Mouse (Mus musculus) fat pad, adult 2 months (tissue): ENCODE measurements at regions not wholly inside any gene's neighbourhood (a gene's known extent, or its start where the extent isn't known, plus 50 kb on each side); places are given as distances from the start of the nearest gene placed in this dataset.
A peak's percentile ranks its signal among the peaks of the same experiment; 100 is the strongest.

Experiments used
- DNase-seq: peaks from one replicate; pipeline ENCODE4 v3.0.0-alpha.2; 2011; ENCODE audit warnings: low read depth, low spot score; ENCODE audit errors: extremely low read depth

DNA sequence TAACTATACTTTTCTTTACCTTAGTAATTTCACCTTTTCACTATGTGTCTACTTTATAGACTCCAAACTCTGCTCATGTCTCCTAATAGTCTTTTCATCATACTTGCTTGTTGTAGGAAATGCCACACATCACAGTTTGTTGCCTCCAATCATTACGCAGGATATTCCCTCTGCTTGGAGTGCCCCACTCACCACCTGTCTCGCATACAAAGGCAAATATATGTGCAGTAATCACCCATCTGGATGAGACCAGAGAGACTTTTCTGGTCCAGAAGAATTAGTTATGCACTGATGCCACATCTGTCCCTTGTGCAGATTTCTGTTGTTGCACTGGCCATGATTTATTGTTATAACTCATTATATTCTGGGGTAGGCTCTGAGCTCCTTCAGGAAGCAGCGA is 293.9 kb upstream of the Alcam start:
- no peak for DNase-seq

GRCm38 (mm10) chr16:52746186-52746585 is 292.3 kb upstream of the Alcam start:
- no peak for DNase-seq

- no peak for DNase-seq
These were observed 290.8 kb upstream of the Alcam start for GRCm38 (mm10) chr16:52744720-52745119.

DNA sequence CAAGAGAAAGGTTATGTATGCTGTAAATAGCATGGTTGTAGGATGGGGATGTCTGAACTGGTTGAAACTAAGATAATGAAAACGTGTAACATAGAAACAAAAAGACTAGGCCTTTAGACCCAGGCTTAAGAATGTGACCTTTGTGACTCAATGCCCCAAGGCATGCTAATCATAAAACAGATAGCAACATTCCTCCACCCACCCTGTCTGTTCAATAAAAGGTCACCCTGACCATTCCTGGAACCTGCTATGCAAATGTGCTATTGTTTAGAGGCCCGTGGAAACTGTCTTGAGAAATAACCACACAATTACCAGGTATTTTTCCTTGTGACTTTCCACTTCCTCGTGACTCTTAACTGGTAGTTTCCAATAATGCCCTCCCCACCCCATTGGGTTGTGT is 288.3 kb upstream of the Alcam start:
- no peak for DNase-seq

DNA sequence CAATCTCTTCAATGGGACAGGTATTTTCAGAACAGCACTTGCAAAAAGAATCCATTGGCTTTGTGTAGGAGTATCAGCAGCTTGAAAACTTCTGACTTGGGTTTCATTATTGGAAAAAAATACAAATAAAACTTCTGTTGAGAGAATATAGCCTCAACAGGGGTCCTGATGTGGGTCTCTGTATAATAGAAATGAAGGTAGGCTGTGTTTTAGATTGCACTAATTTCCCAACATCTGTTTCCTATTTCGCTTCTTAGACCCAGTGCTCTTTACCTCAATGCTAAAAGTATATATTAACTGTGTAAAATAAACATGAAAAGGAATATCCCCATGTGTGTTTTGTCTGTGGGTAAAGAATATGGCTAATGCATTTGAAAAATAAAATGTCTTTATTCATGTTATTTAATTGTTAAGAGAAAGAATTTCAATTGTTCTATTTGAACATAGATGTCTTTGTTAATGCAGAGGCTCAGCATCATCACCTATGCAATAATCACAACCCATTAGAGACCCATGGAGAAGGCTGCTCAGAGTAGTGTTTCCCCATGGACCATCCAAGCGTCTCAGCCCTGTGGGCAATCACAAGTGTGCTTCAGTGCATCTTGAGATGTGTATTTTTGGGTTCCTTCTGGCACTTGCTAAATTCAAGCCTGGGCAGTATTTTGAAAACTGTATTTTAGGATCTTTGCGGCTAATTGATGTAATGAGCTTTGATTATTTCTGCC is 272.4 kb upstream of the Alcam start:
- DNase-seq: no peak

DNA sequence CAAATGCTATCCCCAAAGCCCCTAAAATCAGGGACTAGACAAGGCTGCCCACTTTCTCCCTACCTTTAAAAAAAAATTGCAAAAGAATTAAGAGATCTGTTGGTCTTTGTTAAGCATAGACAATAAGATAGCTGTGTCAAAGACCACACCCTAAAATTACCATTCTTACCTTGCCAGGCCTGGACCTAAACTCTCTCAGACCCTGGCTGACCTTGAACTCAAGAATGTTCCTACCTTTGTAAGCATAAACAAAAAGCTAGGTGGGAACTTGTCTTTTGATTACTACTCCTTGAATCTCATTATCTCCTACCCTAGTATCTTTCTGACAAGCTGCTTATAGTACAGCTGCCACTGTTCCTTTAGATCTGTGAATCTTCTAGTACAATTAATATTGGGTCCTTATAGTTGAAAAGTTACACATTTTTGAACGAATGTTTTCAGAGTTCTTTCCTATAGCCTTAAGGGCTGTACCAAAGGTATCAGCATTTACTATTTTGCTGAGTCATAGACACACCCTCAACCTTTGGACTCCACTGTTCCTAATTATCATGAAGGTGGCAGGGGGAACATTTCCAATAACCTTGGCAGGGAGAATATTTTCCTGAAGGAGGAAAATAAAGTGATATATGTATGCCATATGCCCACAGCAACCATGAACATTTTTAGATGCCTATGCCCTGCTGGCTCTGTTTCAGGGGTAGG is 264.5 kb upstream of the Alcam start:
- DNase-seq: no peak

DNA sequence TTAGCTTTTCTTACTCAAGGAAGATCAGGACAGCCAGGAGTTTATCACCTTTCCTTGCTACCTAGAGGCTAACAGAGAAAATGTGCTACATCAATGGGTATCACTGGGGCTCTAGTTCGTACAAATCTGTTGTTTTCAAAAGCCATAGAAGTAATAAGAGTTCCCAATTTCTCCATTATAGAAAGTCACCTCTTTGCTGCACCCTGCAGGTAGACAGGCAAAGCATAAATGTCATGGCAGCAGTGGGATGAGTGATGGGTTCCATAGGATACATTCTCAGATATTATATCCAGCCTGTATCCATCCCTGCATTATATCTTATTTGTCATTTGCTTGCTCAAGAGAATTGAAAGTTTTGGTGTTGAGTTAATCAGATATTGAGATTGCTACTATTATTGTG is 236.4 kb upstream of the Alcam start:
- no peak for DNase-seq

DNA sequence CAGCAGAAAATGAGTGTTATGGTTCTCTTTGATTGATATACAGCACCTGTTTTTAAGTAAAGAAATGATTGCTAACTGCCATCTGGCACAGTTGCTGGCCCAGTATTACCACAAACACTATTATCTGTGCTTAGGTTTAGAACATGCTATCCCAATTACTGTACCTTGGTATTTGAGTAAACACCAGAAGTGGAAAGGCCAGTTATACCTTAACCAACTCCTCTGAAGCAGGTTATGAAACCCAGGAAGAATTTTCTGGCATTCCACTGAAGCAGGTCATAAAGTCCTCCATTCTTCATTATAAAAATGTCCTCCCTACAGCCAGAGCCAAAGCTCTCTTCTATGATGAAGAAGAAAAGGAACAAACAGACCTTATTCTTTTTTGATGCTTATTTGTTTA is 201.0 kb upstream of the Alcam start:
- DNase-seq: peak; percentile 54
